Mouse (Mus musculus): ENCODE measurements at regions not wholly inside any gene's neighbourhood (a gene's known extent, or its start where the extent isn't known, plus 50 kb on each side); places are given as distances from the start of the nearest gene placed in this dataset.
A peak's percentile ranks its signal among the peaks of the same experiment; 100 is the strongest.
"Not testable (repeated sequence)": the region's sequence is repeated elsewhere in the genome, so short reads cannot be mapped to it uniquely, and the experiment has no call there.

GRCm38 (mm10) chr12:23968968-23969367 is 128.1 kb downstream of the 9030624G23Rik start:
- H3K27me3 ChIP-seq (ENCODE audit: low read depth, poor library complexity, severe bottlenecking); H3K27ac ChIP-seq; H3K9me3 ChIP-seq (replicated peaks); DNase-seq (ENCODE audit: low spot score); H3K36me3 ChIP-seq; H3K4me1 ChIP-seq: not testable (repeated sequence)
- WGBS: no CpG with 5 or more reads among the region's 44 CpGs
- H3K4me3 ChIP-seq: peak overlapping the region; percentile 44

Measured in limb, embryonic 10.5 days (tissue).